Comparison of ENCODE assay signal across 24 mouse cellular contexts in genomic region chr1:90692851-90693250, GRCm38 (mm10).
DNase-seq lines count a peak whose midpoint lies in the region; ATAC-seq and TF ChIP-seq lines count a peak whose summit lies in the region.
"Had no signal": no experiment of that assay in that cellular context is flagged by ENCODE, and none has a peak within 500 bp of the region (broad histone marks: within the 10 kb centered on the region; RNA-seq: fewer than 3 reads in every experiment).

No protein-coding gene starts in this region.

- intact Hi-C loops in gastrocnemius, adult 2 months (cut with DNase I), result no loop called here
- intact Hi-C loops in gastrocnemius, postnatal 36 days (cut with DNase I), result no loop called here

- in situ Hi-C loops in Patski (cut with MboI; ENCODE audit: low pct_unique_long_range_greater_than_20kb), result no loop called here

- no peaks in the 10 kb centered on the region for H3K27me3 ChIP-seq in Patski
- H3K27me3 ChIP-seq: embryonic facial prominence, embryonic 12.5 days; forebrain, embryonic 12.5 days had no signal

- peak; percentile 54 for ATAC-seq in Patski
- ATAC-seq: forebrain, embryonic 14.5 days; forebrain, embryonic 16.5 days had no signal

- POLR2A ChIA-PET in Patski (lab: Charles Lee), result no interaction called here

- no peak for TF ChIP-seq CTCF in gastrocnemius, adult 2 months (IDR thresholded peaks at IDR 0.05)
- no peak for TF ChIP-seq CTCF in Patski (IDR thresholded peaks at IDR 0.05)

- CTCF ChIA-PET in Patski (lab: Charles Lee), result no interaction called here

- no peak overlapping the region for H3K4me3 ChIP-seq in gastrocnemius, adult 2 months
- H3K4me3 ChIP-seq: embryonic facial prominence, embryonic 10.5 days; embryonic facial prominence, embryonic 12.5 days; erythroblast, embryonic 14.5 days; forebrain, embryonic 10.5 days; forebrain, embryonic 12.5 days had no signal

- H3K27ac ChIP-seq in gastrocnemius, adult 2 months, result peak overlapping the region; percentile 24
- H3K27ac ChIP-seq: embryonic facial prominence, embryonic 10.5 days; embryonic facial prominence, embryonic 12.5 days; forebrain, embryonic 10.5 days; forebrain, embryonic 12.5 days had no signal

- DNase-seq in gastrocnemius, adult 2 months, result no peak
- DNase-seq in gastrocnemius, postnatal 36 days, result no peak
- DNase-seq in thymus, postnatal 14 days, result peak; percentile 9
- DNase-seq in thymus, postnatal 10 days (ENCODE audit: low spot score in 2 of 2), result no peak
- peak; percentile 59 for DNase-seq in 3T3-L1 (ENCODE audit: low read depth, low spot score)
- DNase-seq in Patski (ENCODE audit: low read depth, low spot score), result no peak
- DNase-seq in spleen, postnatal 14 days (ENCODE audit: low spot score in 2 of 2), result no peak
- DNase-seq in layer of hippocampus, postnatal 36 days, result no peak
- DNase-seq: adrenal gland, adult 2 months; adrenal gland, postnatal 10 days; adrenal gland, postnatal 25 days; cerebellum, adult 11 months; cerebellum, adult 18-20 months; cerebellum, adult 8-10 months; cerebellum, adult 9-11 months; cerebellum, postnatal 14 days; cerebellum, postnatal 36 days had no signal

Comparison
In these comparisons a context has a peak if more than half of its experiments do, and no peak if none do; other contexts are left out.
1. DNase-seq: peak in thymus, postnatal 14 days (single experiment) and 3T3-L1 (single experiment); none in gastrocnemius, adult 2 months (single experiment), gastrocnemius, postnatal 36 days (0 of 2), thymus, postnatal 10 days (0 of 2), Patski (single experiment), spleen, postnatal 14 days (0 of 2) and layer of hippocampus, postnatal 36 days (0 of 2).